Mouse (Mus musculus) lung, adult 2 months (tissue): ENCODE measurements around the gene Ift20. TPM values are rescaled to one million over a fixed set of nuclear protein-coding genes. Genes with fewer than 3 reads are reported as not detected.

Experiments
- DNase-seq: peaks from one replicate; pipeline ENCODE4 v3.0.0; 2022
- H3K4me1 ChIP-seq: fragments of 200-500 bp; 2 replicates; pipeline ENCODE4 v1.6.1; 2011; ENCODE audit warnings: low read length; ENCODE audit not compliant: control insufficient read depth, insufficient read depth
- H3K4me3 ChIP-seq: fragments of 200-500 bp; replicated peaks from 2 replicates; pipeline ENCODE3; 2011; ENCODE audit warnings: low read depth, mild to moderate bottlenecking, control low read depth, low read length; ENCODE audit errors: extremely low read depth
- CTCF ChIP-seq: fragments of 200-500 bp; IDR thresholded peaks from 2 replicates; pipeline ENCODE4 v1.5.1; 2011; ENCODE audit warnings: mild to moderate bottlenecking, low read length, control low read depth; ENCODE audit not compliant: insufficient read depth
- POLR2A ChIP-seq: fragments of 200-500 bp; IDR thresholded peaks from 2 replicates; pipeline ENCODE4 v1.6.1; 2011; ENCODE audit warnings: low read depth, mild to moderate bottlenecking, control low read depth, low read length, borderline replicate concordance; ENCODE audit errors: extremely low read depth
- WGBS: fragments of 180-500 bp; shearing (Covaris S2); methylation state at CpG from one replicate; pipeline ENCODE4 v1.1.7; 2018; 5-methylcytosine and 5-hydroxymethylcytosine counted together
- polyA plus RNA-seq: library from polyadenylated mRNA; depleted of rRNA; stranded (reverse); fragments of >200 nt; gene quantifications from 2 replicates; pipeline ENCODE4 v1.2.3, GENCODE M21; 2012

Ift20 gene
- polyA plus RNA-seq, 1 experiment, result 75.1 TPM

DNA sequence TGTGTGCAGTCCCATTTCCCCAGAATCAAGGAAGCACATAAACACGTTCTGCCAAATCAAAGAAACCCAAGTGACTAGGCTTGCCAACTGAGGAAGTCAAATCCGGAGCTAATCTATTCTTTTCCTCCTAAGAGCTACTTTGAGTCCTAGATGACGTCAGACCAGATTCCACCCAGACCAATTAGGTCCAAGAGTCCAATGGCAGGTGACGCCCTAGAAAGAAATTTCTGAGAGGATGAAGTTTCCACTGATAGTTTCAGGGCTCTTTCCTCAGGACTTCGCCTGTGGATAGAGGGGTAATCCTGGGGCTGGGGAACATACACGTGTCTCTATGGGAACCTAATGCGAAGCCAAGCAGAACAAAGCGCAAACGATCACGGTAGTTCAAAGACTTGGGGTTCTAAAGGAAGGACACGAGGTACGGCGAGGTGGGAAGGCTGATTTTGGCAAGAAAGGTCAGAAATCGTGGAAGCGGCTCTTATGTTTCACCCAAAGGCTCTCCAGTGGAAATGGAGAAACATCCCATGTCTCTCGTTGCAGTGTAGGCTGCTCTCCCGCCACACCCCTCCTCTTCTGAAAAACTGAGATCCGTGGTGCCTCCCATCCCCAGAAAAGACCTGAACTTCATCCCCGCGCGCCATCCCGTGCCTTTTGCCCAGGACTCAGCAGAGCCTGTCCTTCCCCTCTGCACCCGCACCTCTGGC lies 633 bp upstream of the Ift20 start:
- peak; percentile 52 for DNase-seq
- WGBS, result 2% methylated on average over 23 of the region's 23 CpGs

DNA sequence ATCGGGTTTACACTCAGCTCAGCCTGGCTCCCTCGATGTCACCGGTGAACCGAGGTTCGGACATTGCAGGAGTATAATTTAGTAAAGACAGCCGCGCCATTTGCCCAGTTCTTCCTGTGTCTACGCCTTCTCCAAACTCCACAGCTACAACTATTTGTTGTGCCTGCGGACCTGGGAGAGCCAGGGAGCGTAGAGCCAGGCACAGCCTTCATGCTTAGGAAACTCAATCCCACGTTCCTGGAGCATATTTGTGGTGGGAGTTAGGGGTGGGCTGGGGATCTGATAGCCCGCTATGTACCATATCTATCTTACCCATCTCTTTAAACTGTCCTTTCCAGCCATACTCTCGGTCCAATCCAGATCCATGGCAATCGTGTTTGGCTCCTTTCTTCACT lies 526 bp downstream of the Ift20 start:
- Histone ChIP-seq H3K4me1 (peaks cover 10% of the 10 kb centered on the region), H3K4me3 (peak overlapping the region; percentile 91)
- no peak for DNase-seq
- TF ChIP-seq CTCF, result no peak
- TF ChIP-seq POLR2A, result no peak
- WGBS, result 1% methylated on average over 14 of the region's 14 CpGs

More for the DNA sequence above, 633 bp upstream of the Ift20 start:
- no peak for TF ChIP-seq POLR2A
- TF ChIP-seq CTCF, result no peak
- peak overlapping the region; percentile 98 for H3K4me3 ChIP-seq
- peaks cover 15% of the 10 kb centered on the region for H3K4me1 ChIP-seq

DNA sequence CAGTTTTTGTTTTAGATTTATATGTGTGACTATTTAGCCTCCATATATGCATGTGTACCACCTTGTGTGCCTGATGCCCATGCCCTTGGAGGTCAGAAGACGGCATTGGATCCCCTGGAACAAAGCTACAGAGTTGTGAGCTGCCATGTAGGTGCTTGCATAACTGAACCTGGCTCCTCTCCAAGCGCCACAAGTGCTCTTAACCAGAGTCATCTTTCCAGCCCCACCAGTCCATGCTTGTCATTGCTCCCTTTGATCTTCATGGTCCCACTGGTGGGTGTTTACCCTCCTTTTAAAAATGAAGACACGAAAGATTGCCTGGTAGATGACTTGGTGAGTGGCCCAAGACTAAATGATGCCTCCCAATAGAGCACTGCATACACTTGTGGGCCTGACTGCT lies 4.2 kb downstream of the Ift20 start:
- Histone ChIP-seq H3K4me3 (no peak overlapping the region), H3K4me1 (peaks cover 8% of the 10 kb centered on the region)
- peak; percentile 56 for DNase-seq
- TF ChIP-seq CTCF (no peak), POLR2A (no peak)
- WGBS, result 65% methylated on average over 3 of the region's 3 CpGs

DNA sequence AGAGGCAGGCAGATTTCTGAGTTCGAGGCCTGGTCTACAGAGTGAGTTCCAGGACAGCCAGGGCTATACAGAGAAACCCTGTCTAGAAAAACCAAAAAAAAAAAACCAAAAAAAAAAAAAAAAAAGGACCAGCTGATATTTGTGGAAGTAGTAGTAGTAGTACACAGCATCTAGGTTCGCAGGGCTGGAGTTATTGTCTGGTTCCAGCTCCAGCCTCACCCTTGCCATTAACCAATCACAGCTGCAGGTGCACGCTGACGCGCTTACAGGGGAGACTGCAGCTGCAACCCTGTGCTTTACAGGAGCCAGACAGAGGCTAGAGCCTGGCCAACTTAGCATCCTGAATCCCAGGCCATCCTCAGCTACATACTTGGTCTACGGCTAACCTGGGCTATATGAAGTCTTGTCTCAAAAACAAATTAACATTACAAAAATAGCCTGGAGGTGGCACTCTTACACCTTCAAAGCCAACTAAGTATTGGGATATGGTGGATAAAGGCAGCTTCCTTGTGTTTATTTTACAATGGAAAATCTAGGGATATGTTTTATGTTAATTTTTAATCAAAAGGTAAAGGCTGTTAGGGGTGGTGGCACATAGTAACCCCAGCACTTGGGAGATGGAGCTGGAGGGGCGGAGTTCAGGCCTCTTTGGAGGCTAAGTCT lies 8.4 kb downstream of the Ift20 start:
- TF ChIP-seq POLR2A (no peak), CTCF (no peak)
- Histone ChIP-seq H3K4me3 (no peak overlapping the region), H3K4me1 (no peaks in the 10 kb centered on the region)
- DNase-seq, result no peak
- 90% methylated on average over 7 of the region's 7 CpGs for WGBS

DNA sequence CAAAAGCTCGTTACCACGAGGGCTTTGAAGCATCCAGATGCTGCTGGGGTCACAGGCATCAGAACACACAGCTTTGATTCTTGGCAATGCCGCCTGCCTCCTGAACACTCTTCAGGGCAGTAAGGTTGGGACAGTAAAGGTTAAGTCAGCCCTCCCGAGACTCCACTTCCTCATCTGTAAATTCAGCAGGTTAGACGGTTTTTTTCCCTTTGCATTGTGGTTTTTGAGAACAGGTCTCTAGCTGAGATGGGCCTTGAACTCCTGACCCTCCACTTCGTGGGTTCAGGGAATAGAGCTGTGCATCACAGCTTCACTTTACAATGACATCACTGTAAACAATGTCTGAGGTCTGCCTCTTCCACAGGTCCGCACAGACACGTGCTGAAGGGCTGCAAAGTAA lies 9.0 kb downstream of the Ift20 start:
- Histone ChIP-seq H3K4me1 (no peaks in the 10 kb centered on the region), H3K4me3 (no peak overlapping the region)
- DNase-seq, result no peak
- WGBS, result 48% methylated on average over 8 of the region's 8 CpGs
- TF ChIP-seq CTCF, result no peak
- TF ChIP-seq POLR2A, result no peak

DNA sequence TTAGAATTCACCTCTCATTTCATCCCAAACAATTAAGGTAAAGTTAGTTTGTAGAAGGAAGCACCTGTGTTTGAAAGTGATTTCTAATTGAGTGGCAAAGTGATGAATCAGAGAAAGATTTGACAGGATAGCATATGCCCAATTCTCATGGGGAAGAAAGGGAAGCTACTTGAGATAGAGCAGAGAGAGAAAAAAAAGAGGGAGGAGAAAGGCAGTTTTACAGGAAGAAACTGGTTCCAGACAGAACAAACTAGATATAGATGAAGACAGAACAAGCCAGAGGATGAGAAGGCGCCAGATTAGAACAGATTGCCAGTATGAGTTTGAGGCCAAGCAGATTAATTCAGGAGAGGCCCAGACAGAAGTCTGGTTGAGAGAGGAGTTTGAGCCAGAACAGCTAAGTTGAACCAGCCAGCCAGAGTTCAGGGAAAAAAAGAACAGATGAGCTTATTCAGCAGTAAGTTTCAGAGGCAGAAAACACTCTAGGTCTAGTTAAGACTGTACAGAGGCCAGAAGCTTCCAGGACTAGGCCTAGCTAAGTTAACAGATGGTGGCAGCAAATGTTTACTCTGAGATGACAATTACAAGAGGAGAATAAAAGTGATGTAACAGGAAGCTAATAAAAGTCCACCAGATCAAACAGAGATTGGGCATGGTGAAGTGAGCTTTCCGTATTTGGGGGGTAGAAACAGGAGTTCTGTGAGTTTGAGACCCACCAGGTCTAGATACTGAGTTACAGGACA lies 11.7 kb downstream of the Ift20 start:
- no peak for TF ChIP-seq POLR2A
- TF ChIP-seq CTCF, result no peak
- DNase-seq, result no peak
- Histone ChIP-seq H3K4me3 (no peak overlapping the region), H3K4me1 (no peaks in the 10 kb centered on the region)
- 65% methylated on average over 2 of the region's 2 CpGs for WGBS

DNA sequence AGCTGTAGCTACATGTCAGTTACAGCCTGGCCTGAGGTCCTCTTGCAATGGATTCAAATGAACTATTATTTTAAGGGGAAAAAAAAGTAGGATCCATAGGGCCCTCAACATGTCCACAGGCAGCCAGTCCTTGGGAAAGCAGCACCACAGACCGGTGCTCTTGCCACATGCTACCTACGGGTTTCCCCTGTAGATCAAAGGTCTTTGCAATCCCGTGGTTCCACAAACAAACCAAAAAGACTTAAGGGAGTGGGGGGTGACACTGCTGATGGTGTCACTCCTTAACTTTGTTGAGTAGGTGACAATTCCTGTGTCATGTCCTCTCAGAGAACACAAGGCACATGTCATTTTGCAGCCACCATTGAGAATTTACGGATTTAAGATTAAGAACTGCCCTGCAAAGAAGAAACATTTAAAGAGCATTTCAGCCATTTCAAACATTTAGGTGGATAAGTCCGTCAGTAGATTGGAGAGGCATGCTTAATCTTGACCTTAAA lies 13.4 kb downstream of the Ift20 start:
- H3K4me1 ChIP-seq, result no peaks in the 10 kb centered on the region
- peak overlapping the region; percentile 36 for H3K4me3 ChIP-seq
- no peak for DNase-seq
- TF ChIP-seq CTCF, result no peak
- TF ChIP-seq POLR2A, result no peak
- 22% methylated on average over 5 of the region's 5 CpGs for WGBS

DNA sequence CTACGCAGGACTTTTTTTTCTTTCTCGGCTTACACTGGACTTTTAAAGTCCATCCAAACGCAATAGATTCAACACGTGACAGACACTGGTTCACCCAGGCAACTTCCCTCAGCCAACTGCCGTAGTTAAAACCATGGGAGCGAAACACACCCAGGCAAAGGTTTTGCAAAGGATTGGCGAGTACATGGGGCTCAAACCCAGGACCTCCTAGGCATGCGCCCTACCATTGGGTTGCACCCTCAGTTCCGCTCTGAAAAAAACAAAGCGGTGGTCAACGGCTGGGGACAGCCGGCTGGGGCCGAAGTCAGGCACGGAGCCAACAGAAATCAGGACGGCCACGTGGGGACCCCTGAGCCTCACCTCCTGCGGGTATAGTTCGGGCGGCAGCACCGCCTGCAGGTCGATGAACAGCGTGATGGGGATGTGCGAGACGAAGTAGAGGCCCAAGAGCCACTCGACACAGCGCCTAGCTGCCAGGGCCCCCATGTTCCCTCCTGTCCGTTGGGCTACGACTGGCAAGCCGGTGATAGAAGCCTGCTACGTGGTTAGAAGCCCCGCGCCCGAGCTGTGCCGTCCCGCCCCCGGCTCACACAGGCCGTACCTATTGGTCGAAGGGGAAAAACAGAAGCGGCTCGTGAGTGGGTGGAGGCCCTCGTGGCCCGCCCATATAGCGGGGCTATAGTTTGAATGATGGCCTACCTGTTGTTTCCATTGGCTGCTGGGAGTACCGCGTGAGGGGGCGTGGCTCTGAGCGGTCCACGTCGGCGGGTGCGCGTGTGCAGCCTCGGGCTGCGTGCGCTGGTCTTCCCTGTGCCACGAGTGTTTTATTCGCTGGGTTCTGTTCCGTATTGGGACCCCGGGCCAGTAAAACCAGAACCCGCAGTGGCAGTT lies 14.3 kb downstream of the Ift20 start, which contains the start of gene Tmem97:
Gene Tmem97, minus strand, starts transcription at position 610 of the 891 bp plus-strand sequence.
- WGBS, result under 1% methylated on average over 60 of the region's 60 CpGs

DNA sequence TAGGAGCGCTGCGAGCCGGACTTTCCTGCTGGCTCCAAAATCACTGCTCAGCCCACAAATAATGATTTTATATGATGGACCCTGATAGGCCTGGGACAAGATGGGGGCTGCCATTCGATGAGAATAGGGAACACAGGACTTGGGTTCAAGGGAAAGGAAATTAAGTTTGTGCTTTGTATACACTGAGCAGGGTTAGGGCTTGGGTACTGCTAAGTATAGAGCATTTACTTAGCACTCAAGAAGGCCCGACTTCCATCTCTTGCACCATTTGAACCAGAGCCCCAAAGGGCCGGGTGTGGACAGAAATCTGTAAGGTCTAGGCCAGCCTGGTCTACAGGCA lies 14.9 kb downstream of the Ift20 start:
- no peak for DNase-seq
- Histone ChIP-seq H3K4me3 (peak overlapping the region; percentile 40), H3K4me1 (no peaks in the 10 kb centered on the region)
- WGBS, result 30% methylated on average over 6 of the region's 6 CpGs
- TF ChIP-seq CTCF (no peak), POLR2A (no peak)

More for the DNA sequence above, 14.3 kb downstream of the Ift20 start, which contains the start of gene Tmem97:
- Histone ChIP-seq H3K4me3 (peak within 1 kb of the TSS; percentile 87), H3K4me1 (no peaks in the 10 kb centered on the region)
- TF ChIP-seq POLR2A, result peak; percentile 80; the same call in 1 of the 2 replicates
- no peak for TF ChIP-seq CTCF
- DNase-seq, result peak; percentile 92
